Mouse (Mus musculus) cerebellum, adult 9-10 months (tissue): ENCODE results near the gene Olfr1252.

ENCODE experiments used
- DNase-seq: peaks from one replicate; pipeline ENCODE4 v3.0.0; 2022

Gene Olfr1252

DNA sequence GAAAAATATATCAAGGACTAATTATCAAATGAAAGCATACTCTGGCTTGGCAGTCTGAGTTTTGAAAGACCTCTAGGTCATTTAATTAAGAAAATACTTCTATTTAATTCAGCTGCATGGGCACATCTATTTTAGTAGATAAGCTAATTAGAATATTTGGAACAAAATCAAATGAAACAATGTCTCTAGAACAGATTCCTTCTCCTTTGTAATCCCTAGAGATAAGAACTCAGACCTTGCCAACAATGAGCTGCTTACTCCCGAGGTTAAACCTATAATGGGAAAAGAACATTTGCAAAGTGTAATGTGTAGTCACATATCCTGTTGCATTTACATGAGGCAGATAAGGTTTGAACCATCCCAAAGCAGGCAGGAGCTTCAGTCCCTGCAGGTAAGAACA lies at the start of gene Olfr1252:
TSS of gene Olfr1252 (minus strand) at position 101 of the 400 bp plus-strand sequence.
- DNase-seq = no peak

DNA sequence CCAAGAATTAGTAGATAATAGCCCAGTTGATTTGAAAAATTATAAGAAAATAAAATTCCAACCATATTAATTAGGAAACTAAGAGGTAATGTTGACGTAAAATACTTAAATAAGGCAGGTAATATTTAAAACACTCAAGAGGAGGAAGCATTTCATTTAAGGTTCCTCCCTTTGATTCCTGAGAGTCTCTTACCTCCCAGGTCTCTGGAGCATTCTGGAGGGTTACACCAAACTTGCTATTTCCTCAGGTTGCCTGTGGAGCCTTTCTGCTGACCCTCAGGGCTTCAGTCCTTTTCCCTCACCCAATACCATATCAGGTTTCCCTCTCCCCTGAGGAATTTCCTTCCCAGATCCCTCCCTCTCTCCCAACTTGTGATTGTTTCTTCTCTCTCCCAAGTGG lies 32.2 kb upstream of the Olfr1252 start, which contains the start of gene Olfr1253:
TSS of gene Olfr1253 (minus strand) at position 101 of the 400 bp plus-strand sequence.
- DNase-seq = no peak

- no peak for DNase-seq
These were observed 32.8 kb downstream of the Olfr1252 start for GRCm38 (mm10) chr2:89691980-89692379.

DNA sequence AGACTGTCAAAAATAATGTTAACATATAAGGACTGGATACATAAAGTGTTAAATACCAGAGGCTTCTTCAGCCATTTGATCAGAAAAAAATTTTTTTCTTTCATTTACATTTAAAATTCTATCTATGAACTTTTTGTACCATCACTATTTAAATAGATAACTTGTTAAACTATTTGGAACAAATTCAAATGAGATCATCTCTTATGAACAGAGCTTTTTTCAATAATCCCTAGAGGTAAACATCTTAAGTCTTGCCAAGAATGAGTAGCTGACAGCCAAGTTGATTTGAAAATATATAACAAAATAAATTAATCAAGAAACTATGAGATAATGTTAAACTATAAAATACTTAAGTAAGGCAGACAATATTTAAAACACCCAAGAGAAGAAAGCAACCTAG lies 53.0 kb downstream of the Olfr1252 start, which contains the start of gene Olfr1251:
TSS of gene Olfr1251 (minus strand) at position 101 of the 400 bp plus-strand sequence.
- DNase-seq = no peak
